Mouse (Mus musculus) adipose tissue, adult 10 weeks (tissue): ENCODE data around the gene Olfr984. TPM values are rescaled to one million over a fixed set of nuclear protein-coding genes. Genes with fewer than 3 reads are reported as not detected.

Experiments
- polyA plus RNA-seq: library from polyadenylated mRNA; stranded (reverse); fragments of 350-450 nt; fragmentation: Illumina TruSeq; extraction: RNeasy Lipid Tissue Mini Kit (QIAGEN cat#74804); gene quantifications from one replicate; pipeline ENCODE4 v1.2.3, GENCODE M21; 2014; ENCODE audit warnings: low read depth, low replicate concordance

The Olfr984 gene
- not detected for polyA plus RNA-seq

GRCm38 (mm10) chr9:40114106-40114505 is at the start of gene Olfr984:
Gene Olfr984, minus strand, starts transcription at chr9:40114206.

DNA sequence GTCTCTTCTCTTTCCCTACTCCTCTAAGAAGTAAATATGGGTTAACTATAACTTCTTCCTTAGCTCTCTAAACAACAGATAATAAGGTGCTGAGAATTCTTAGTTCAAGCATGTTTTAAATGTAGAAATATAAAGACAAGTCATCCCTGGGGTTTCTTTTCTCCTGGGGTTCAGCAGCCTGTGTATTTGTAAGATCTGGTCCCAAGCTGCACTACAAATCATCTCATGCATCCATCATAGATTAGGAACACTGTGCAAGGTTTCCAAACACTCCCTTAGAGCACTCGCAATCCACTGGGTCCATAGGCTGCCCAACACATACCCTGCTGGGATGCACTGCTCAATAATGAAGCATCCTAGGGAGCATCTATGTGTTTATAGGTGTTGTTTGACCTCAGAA is 16.1 kb upstream of the Olfr984 start, which contains the start of gene Olfr985:
TSS of gene Olfr985 (minus strand) at position 101 of the 400 bp plus-strand sequence.

GRCm38 (mm10) chr9:40093495-40093894 is 20.5 kb downstream of the Olfr984 start, which contains the start of gene Olfr983:
Gene Olfr983, minus strand, starts transcription at chr9:40093595.

GRCm38 (mm10) chr9:40073529-40073928 is 40.5 kb downstream of the Olfr984 start, which contains the start of gene Olfr982:
Gene Olfr982, plus strand, starts transcription at chr9:40073829.

Other genes starting within 250 kb of the Olfr984 start
- not detected for gene Olfr972, start 247.8 kb downstream of the Olfr984 start, polyA plus RNA-seq
- not detected for gene Olfr229, start 206.9 kb downstream of the Olfr984 start, polyA plus RNA-seq
- gene Olfr974, start 176.7 kb downstream of the Olfr984 start, polyA plus RNA-seq, result not detected
- not detected for gene Olfr975, start 162.2 kb downstream of the Olfr984 start, polyA plus RNA-seq
- gene Olfr976, start 153.1 kb downstream of the Olfr984 start, polyA plus RNA-seq, result not detected
- gene Olfr978, start 122.1 kb downstream of the Olfr984 start, polyA plus RNA-seq, result not detected
- not detected for gene Olfr979, start 110.7 kb downstream of the Olfr984 start, polyA plus RNA-seq
- gene Olfr980, start 104.6 kb downstream of the Olfr984 start, polyA plus RNA-seq, result not detected
- not detected for gene Olfr981, start 92.7 kb downstream of the Olfr984 start, polyA plus RNA-seq
- gene Olfr982, start 40.4 kb downstream of the Olfr984 start, polyA plus RNA-seq, result not detected
- not detected for gene Olfr983, start 20.6 kb downstream of the Olfr984 start, polyA plus RNA-seq
- not detected for gene Olfr985, start 16.0 kb upstream of the Olfr984 start, polyA plus RNA-seq
- gene Tmem225, start 33.9 kb upstream of the Olfr984 start, polyA plus RNA-seq, result 1.7 TPM
- not detected for gene Olfr986, start 66.7 kb upstream of the Olfr984 start, polyA plus RNA-seq
- gene Zfp202, start 78.1 kb upstream of the Olfr984 start, polyA plus RNA-seq, result 2.9 TPM
- 3.3 TPM for gene Scn3b, start 155.0 kb upstream of the Olfr984 start, polyA plus RNA-seq